Mouse (Mus musculus): Measurements from ENCODE around the gene Dync1i1. TPM values are rescaled to one million over a fixed set of nuclear protein-coding genes. Genes with fewer than 3 reads are reported as not detected.

Gene Dync1i1
- total and polyA plus RNA-seq, 3 experiments, result not detected

- Histone ChIP-seq H3K4me1 (ENCODE audit: control insufficient read depth in 1 of 2, insufficient read depth in 2 of 2, low read length in 2 of 2) (no peaks in the 10 kb centered on the region), H3K36me3 (ENCODE audit: control insufficient read depth in 1 of 2, insufficient read depth in 2 of 2, low read length in 2 of 2) (no peaks in the 10 kb centered on the region), H3K27ac (ENCODE audit: control insufficient read depth, low read depth, low read length) (no peak overlapping the region), H3K27me3 (ENCODE audit: control insufficient read depth in 1 of 2, insufficient read depth in 2 of 2, low read length in 2 of 2) (no peaks in the 10 kb centered on the region; a peak in 2 of 4 replicates), H3K9me3 (replicated peaks; ENCODE audit: insufficient read depth, low read length) (no peaks in the 10 kb centered on the region), H3K79me2 (ENCODE audit: control insufficient read depth, insufficient read depth, low read length, poor library complexity) (no peaks in the 10 kb centered on the region), H3K4me3 (ENCODE audit: control insufficient read depth in 1 of 2, insufficient read depth in 1 of 2, low read depth in 2 of 2, low read length in 2 of 2) (no peak overlapping the region), H3K9ac (ENCODE audit: control insufficient read depth, low read depth, low read length, poor library complexity, severe bottlenecking) (no peak overlapping the region)
- TF ChIP-seq MYB (IDR thresholded peaks at IDR 0.05; ENCODE audit: low read depth, low read length), result no peak
- TF ChIP-seq KAT2A (conservative IDR thresholded peaks at IDR 0.05; ENCODE audit: low read depth, low read length), result no peak
- TF ChIP-seq NELFE (IDR thresholded peaks at IDR 0.05; ENCODE audit: low read depth, low read length), result no peak
- no peak for TF ChIP-seq MAFK (IDR thresholded peaks at IDR 0.05; ENCODE audit: borderline replicate concordance, low read depth, low read length)
- no peak for TF ChIP-seq ZC3H11A (IDR thresholded peaks at IDR 0.05; ENCODE audit: low read depth, low read length)
- no peak for TF ChIP-seq MXI1 (IDR thresholded peaks at IDR 0.05; ENCODE audit: low read depth, low read length)
- no peak for TF ChIP-seq ETS1 (IDR thresholded peaks at IDR 0.05; ENCODE audit: low read depth, low read length)
- TF ChIP-seq TBP (IDR thresholded peaks at IDR 0.05; ENCODE audit: low read depth, low read length), result no peak
- TF ChIP-seq MEF2A (IDR thresholded peaks at IDR 0.05; ENCODE audit: extremely low read depth, insufficient replicate concordance, low read depth, low read length, poor library complexity, severe bottlenecking), result no peak
- no peak for TF ChIP-seq HCFC1 (IDR thresholded peaks at IDR 0.05; ENCODE audit: low read depth, low read length)
- no peak for TF ChIP-seq ZMIZ1 (IDR thresholded peaks at IDR 0.05; ENCODE audit: low read depth, low read length)
- no peak for TF ChIP-seq CHD1 (IDR thresholded peaks at IDR 0.05; ENCODE audit: low read depth, low read length)
- TF ChIP-seq CHD2 (IDR thresholded peaks at IDR 0.05; ENCODE audit: low read length), result no peak
- no peak for TF ChIP-seq CTCF (IDR thresholded peaks at IDR 0.05 in 2 of 3, conservative IDR thresholded peaks at IDR 0.05 in 1 of 3; ENCODE audit: control insufficient read depth in 1 of 3, insufficient read depth in 1 of 3, low read depth in 2 of 3, low read length in 3 of 3, poor library complexity in 1 of 3, severe bottlenecking in 1 of 3)
- TF ChIP-seq GABPA (IDR thresholded peaks at IDR 0.05; ENCODE audit: low read depth, low read length), result no peak
- TF ChIP-seq EP300 (IDR thresholded peaks at IDR 0.05; ENCODE audit: low read depth in 1 of 2, low read length in 2 of 2), result no peak
- no peak for TF ChIP-seq SMC3 (IDR thresholded peaks at IDR 0.05; ENCODE audit: low read depth, low read length)
- TF ChIP-seq ZKSCAN1 (IDR thresholded peaks at IDR 0.05; ENCODE audit: low read depth, low read length), result no peak
- TF ChIP-seq MYC (IDR thresholded peaks at IDR 0.05; ENCODE audit: low read depth, low read length), result no peak
- no peak for DNase-seq (ENCODE audit: low read depth, low spot score)
Observed at GRCm38 (mm10) chr6:5770283-5770682, 44.8 kb downstream of the Dync1i1 start.

DNA sequence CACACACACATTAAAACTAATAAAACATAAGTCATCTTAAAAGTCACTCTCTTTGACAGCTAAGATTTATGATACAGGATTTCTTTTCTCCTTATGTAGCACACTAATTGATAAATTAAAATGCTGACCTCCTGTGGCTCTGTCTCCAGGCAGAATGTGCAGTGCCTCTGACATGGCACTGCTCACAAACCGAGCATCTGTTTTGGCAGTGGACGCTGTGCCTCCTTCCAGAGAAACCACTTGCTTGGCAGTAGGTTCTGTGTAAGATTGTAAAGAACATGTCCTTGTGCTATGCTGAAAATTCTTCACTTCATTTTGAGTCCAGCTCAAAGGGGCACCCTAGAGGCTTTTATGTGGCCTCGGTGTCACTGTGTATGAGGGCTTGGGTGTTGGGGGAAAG is 50.0 kb downstream of the Dync1i1 start:
- no peak overlapping the region for H3K4me3 ChIP-seq (ENCODE audit: control insufficient read depth in 1 of 2, insufficient read depth in 1 of 2, low read depth in 2 of 2, low read length in 2 of 2)
- H3K79me2 ChIP-seq (ENCODE audit: control insufficient read depth, insufficient read depth, low read length, poor library complexity), result no peaks in the 10 kb centered on the region
- no peak overlapping the region for H3K9ac ChIP-seq (ENCODE audit: control insufficient read depth, low read depth, low read length, poor library complexity, severe bottlenecking)
- H3K9me3 ChIP-seq (replicated peaks; ENCODE audit: insufficient read depth, low read length), result no peaks in the 10 kb centered on the region
- TF ChIP-seq ZC3H11A (IDR thresholded peaks at IDR 0.05; ENCODE audit: low read depth, low read length) (no peak), ETS1 (IDR thresholded peaks at IDR 0.05; ENCODE audit: low read depth, low read length) (no peak), E2F4 (IDR thresholded peaks at IDR 0.05; ENCODE audit: borderline replicate concordance, low read depth, low read length) (no peak), MAZ (IDR thresholded peaks at IDR 0.05; ENCODE audit: low read depth, low read length) (no peak), UBTF (IDR thresholded peaks at IDR 0.05; ENCODE audit: borderline replicate concordance, insufficient read depth, low read depth, low read length) (no peak), CTCF (IDR thresholded peaks at IDR 0.05 in 2 of 3, conservative IDR thresholded peaks at IDR 0.05 in 1 of 3; ENCODE audit: control insufficient read depth in 1 of 3, insufficient read depth in 1 of 3, low read depth in 2 of 3, low read length in 3 of 3, poor library complexity in 1 of 3, severe bottlenecking in 1 of 3) (no peak), MAX (IDR thresholded peaks at IDR 0.05; ENCODE audit: low read length) (no peak), JUND (IDR thresholded peaks at IDR 0.05; ENCODE audit: low read depth, low read length) (no peak)
- no peak overlapping the region for H3K27ac ChIP-seq (ENCODE audit: control insufficient read depth, low read depth, low read length)
- no peaks in the 10 kb centered on the region for H3K36me3 ChIP-seq (ENCODE audit: control insufficient read depth in 1 of 2, insufficient read depth in 2 of 2, low read length in 2 of 2)
- H3K27me3 ChIP-seq (ENCODE audit: control insufficient read depth in 1 of 2, insufficient read depth in 2 of 2, low read length in 2 of 2), result no peaks in the 10 kb centered on the region; a peak in 1 of 4 replicates
- no peaks in the 10 kb centered on the region for H3K4me1 ChIP-seq (ENCODE audit: control insufficient read depth in 1 of 2, insufficient read depth in 2 of 2, low read length in 2 of 2)
- no peak for DNase-seq (ENCODE audit: low read depth, low spot score)
